Mouse (Mus musculus) ovary, postnatal 10 days (tissue): ENCODE results near the gene Lsm2.
"Not testable (repeated sequence)": the region's sequence is repeated elsewhere in the genome, so short reads cannot be mapped to it uniquely, and the experiment has no call there.

ENCODE experiments used
- DNase-seq: peaks from one replicate; pipeline ENCODE4 v3.0.0; 2022; ENCODE audit warnings: low spot score

Lsm2 gene

DNA sequence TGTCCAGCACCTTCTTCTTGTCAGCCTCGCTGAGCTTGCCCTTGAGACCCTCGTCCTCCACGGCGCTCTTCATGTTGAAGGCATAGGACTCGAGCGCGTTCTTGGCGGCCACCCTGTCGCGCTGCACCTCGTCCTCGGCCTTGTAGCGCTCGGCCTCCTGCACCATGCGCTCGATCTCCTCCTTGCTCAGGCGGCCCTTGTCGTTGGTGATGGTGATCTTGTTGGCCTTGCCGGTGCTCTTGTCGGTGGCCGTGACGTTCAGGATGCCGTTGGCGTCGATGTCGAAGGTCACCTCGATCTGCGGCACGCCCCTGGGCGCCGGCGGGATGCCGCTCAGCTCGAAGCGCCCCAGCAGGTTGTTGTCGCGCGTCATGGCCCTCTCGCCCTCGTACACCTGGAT lies 24.4 kb upstream of the Lsm2 start:
- not testable (repeated sequence) for DNase-seq

GRCm38 (mm10) chr17:34957966-34958365 lies 23.7 kb upstream of the Lsm2 start:
- DNase-seq = not testable (repeated sequence)

- DNase-seq = not testable (repeated sequence)
These were observed 22.9 kb upstream of the Lsm2 start for GRCm38 (mm10) chr17:34958734-34959129.

DNA sequence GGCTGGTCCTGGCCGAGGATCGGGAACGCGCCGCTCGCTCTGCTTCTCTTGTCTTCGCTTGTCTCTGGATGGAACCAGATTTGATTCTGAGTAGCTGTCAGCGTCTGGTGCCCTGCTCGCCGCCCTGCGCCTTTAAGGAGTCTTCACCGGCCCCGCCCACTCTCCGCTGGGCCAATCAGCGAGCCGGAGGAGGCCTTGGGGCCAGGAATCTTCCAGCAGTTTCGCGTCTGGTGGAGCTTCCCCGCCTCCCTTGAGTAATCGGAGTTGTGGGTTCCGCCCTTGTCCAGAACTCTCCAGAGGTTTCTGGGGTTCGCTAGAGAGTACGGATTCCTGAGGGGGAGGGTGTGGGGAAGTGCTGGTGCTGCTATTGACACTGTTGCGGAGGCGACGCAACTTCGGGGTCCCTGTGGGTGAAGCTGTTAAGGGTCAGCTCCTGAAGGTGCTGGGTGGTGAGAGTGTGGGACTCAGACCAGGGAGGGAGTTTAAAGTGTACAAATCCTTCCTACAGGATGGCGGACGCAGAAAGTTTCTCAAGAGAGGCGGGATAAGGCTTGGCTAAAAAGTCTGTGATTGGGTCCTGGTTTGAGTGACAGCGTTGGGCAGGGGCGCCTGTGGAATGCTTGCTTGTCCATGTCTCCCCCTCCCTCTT lies 22.4 kb upstream of the Lsm2 start, which contains the start of gene Hspa1b:
Gene Hspa1b (minus strand): TSS at position 109 of the 649 bp plus-strand sequence.
- DNase-seq = peak; percentile 71

GRCm38 (mm10) chr17:34959881-34960515 lies 21.7 kb upstream of the Lsm2 start:
- DNase-seq = no peak

- DNase-seq = no peak
These were observed 20.8 kb upstream of the Lsm2 start for GRCm38 (mm10) chr17:34960702-34961493.

GRCm38 (mm10) chr17:34962125-34962524 lies 19.5 kb upstream of the Lsm2 start:
- DNase-seq = no peak

GRCm38 (mm10) chr17:34962841-34963240 lies 18.8 kb upstream of the Lsm2 start:
- no peak for DNase-seq

GRCm38 (mm10) chr17:34964640-34965049 lies 17.0 kb upstream of the Lsm2 start:
- DNase-seq = no peak

- DNase-seq = no peak
These were observed 16.0 kb upstream of the Lsm2 start for GRCm38 (mm10) chr17:34965627-34966026.

DNA sequence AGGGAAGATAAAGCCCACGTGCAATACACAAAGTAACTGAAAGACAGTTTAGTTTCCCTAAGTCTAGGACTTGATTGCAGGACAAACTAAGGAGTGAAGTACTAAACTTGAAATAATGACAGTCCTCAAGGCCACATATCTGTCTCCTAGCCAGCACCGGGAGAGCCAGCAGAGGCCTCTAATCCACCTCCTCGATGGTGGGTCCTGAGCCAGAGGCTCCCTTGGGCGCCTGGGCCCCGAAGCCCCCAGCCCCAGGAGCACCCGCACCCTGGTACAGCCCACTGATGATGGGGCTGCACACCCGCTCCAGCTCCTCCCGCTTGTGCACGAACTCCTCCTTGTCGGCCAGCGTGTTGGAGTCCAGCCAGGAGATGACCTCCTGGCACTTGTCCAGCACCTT lies 11.8 kb upstream of the Lsm2 start, which contains the start of gene Gm20481:
Gene Gm20481 (plus strand): TSS at position 91 of the 400 bp plus-strand sequence.
- not testable (repeated sequence) for DNase-seq

DNA sequence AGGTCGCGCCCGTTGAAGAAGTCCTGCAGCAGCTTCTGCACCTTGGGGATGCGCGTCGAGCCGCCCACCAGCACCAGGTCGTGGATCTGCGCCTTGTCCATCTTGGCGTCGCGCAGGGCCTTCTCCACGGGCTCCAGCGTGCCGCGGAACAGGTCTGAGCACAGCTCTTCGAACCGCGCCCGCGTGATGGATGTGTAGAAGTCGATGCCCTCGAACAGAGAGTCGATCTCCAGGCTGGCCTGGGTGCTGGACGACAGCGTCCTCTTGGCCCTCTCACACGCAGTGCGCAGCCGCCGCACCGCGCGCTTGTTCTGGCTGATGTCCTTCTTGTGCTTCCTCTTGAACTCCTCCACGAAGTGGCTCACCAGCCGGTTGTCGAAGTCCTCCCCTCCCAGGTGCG lies 10.8 kb upstream of the Lsm2 start:
- DNase-seq = not testable (repeated sequence)

DNA sequence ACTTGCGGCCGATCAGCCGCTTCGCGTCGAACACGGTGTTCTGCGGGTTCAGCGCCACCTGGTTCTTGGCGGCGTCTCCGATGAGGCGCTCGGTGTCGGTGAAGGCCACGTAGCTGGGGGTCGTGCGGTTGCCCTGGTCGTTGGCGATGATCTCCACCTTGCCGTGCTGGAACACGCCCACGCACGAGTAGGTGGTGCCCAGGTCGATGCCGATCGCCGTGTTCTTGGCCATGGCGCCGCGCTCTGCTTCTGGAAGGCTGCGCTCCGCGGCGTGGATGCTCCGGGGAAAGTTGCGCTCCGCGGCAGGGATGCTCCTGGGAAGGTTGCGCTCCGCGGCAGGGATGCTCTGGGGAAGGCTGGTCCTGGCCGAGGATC lies 10.0 kb upstream of the Lsm2 start:
- DNase-seq = not testable (repeated sequence)

DNA sequence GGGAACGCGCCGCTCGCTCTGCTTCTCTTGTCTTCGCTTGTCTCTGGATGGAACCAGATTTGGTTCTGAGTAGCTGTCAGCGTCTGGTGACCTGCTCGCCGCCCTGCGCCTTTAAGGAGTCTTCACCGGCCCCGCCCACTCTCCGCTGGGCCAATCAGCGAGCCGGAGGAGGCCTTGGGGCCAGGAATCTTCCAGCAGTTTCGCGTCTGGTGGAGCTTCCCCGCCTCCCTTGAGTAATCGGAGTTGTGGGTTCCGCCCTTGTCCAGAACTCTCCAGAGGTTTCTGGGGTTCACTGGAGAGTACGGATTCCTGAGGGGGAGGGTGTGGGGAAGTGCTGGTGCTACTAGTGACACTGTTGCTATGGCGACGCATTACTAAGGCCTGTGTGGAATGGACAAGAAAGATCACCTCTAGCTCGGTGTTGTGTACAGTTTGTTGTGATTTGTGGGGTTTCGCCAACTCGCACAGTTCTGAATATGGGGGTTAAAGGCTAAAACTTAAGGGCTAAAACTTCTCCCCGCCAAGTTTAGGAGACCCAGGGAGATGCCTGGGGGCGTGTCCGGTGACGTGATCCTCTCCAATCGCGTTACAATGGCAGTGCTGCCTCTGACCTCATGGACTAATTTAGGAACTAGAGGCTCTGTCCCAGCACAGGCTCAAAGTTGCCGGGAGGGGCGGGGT lies 9.5 kb upstream of the Lsm2 start, which contains the start of the genes Hspa1a and Hspa1l:
Gene Hspa1a (minus strand): TSS at position 88 of the 681 bp plus-strand sequence.
Gene Hspa1l (plus strand): TSS at position 635 of the 681 bp plus-strand sequence.
- peak; percentile 55 for DNase-seq

GRCm38 (mm10) chr17:34975581-34976492 lies 5.8 kb upstream of the Lsm2 start:
- DNase-seq = no peak

DNA sequence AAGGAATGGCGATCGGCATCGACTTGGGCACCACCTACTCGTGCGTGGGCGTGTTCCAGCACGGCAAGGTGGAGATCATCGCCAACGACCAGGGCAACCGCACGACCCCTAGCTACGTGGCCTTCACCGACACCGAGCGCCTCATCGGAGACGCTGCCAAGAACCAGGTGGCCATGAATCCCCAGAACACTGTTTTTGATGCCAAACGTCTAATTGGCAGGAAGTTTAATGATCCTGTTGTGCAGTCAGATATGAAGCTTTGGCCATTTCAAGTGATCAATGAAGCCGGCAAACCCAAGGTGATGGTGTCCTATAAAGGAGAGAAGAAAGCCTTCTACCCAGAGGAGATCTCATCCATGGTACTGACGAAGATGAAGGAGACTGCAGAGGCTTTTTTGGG lies 4.7 kb upstream of the Lsm2 start:
- DNase-seq = no peak

DNA sequence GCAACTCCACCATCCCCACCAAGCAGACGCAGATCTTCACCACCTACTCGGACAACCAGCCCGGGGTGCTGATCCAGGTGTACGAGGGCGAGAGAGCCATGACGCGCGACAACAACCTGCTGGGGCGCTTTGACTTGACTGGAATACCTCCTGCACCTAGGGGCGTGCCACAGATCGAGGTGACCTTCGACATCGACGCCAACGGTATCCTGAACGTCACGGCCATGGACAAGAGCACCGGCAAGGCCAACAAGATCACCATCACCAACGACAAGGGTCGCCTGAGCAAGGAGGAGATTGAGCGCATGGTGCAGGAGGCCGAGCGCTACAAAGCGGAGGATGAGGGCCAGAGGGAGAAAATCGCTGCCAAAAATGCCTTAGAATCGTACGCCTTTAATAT lies 3.4 kb upstream of the Lsm2 start:
- DNase-seq = no peak

- no peak for DNase-seq
These were observed 2.0 kb upstream of the Lsm2 start for GRCm38 (mm10) chr17:34979631-34980030.

DNA sequence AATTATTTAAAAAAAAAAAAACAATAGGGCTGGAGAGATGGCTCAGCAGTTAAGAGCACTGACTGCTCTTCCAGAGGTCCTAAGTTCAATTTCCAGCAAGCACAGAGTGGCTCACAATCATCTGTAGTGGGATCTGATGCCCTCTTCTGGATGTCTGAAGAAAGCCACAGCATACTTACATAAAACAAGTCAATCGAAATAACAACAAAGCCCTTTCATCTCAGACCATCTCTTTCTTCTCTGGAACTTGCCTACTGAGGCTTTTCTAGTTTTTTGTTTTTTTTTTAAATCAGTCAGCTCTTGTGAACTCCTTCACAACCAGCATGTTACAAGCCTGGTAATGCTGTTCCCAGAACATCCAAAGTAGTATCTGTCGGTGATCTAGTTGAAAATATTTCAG lies 1.0 kb upstream of the Lsm2 start:
- no peak for DNase-seq

GRCm38 (mm10) chr17:34982328-34982727 lies 666 bp downstream of the Lsm2 start:
- no peak for DNase-seq

GRCm38 (mm10) chr17:34984218-34984617 lies 2.6 kb downstream of the Lsm2 start:
- no peak for DNase-seq
